Mouse (Mus musculus) liver, embryonic 14.5 days (tissue): ENCODE measurements at regions not wholly inside any gene's neighbourhood (a gene's known extent, or its start where the extent isn't known, plus 50 kb on each side); places are given as distances from the start of the nearest gene placed in this dataset.

Experiments used
- ATAC-seq: fragments of 200-750 bp; cut with Nextera tagmentation; 2 replicates; pipeline ENCODE4 v1.8.0; 2017; ENCODE audit warnings: moderate number of reproducible peaks, mild to moderate bottlenecking, moderate library complexity; ENCODE audit not compliant: insufficient read depth
- DNase-seq, 3 experiments: peaks; one replicate each; pipeline ENCODE4 v3.0.0-alpha.2; 2012 to 2013; ENCODE audit warnings: low read depth in 3 of 3, low spot score in 3 of 3
- H3K27ac ChIP-seq: fragments of 300-500 bp; sonication (generic); 2 replicates; pipeline ENCODE4 v1.5.1; 2014; ENCODE audit warnings: moderate library complexity, mild to moderate bottlenecking, control low read depth, inconsistent platforms
- H3K27me3 ChIP-seq: fragments of 300-500 bp; sonication (generic); 2 replicates; pipeline ENCODE4 v1.6.1; 2014; ENCODE audit warnings: mild to moderate bottlenecking, low read length, moderate library complexity; ENCODE audit not compliant: control insufficient read depth, insufficient read depth
- H3K36me3 ChIP-seq: fragments of 300-500 bp; sonication (generic); replicated peaks from 2 replicates; pipeline ENCODE4 v1.6.1; 2014; ENCODE audit warnings: low read depth; ENCODE audit not compliant: control insufficient read depth, insufficient read depth
- H3K4me1 ChIP-seq, 2 experiments: fragments of 200-500 bp in 1 of 2; fragments of 300-500 bp in 1 of 2; sonication (generic) in 1 of 2; replicated peaks; 2 replicates each; pipeline ENCODE4 v1.6.1; 2012 to 2014; ENCODE audit warnings: antibody characterized with exemption in 1 of 2, inconsistent platforms in 1 of 2, low read length in 1 of 2; ENCODE audit not compliant: control insufficient read depth in 2 of 2, insufficient read depth in 2 of 2
- H3K4me2 ChIP-seq: fragments of 300-500 bp; sonication (generic); 2 replicates; pipeline ENCODE4 v1.6.1; 2014; ENCODE audit warnings: low read depth, mild to moderate bottlenecking, control low read depth, moderate library complexity
- H3K4me3 ChIP-seq, 2 experiments: fragments of 200-500 bp in 1 of 2; fragments of 300-500 bp in 1 of 2; sonication (generic) in 1 of 2; 2 replicates each; pipeline ENCODE4 v1.5.1; 2012 to 2014; ENCODE audit warnings: low read depth in 2 of 2, low read length in 2 of 2, mild to moderate bottlenecking in 2 of 2, control low read depth in 1 of 2, inconsistent platforms in 1 of 2, moderate library complexity in 1 of 2; ENCODE audit not compliant: insufficient read depth in 1 of 2
- H3K9ac ChIP-seq: fragments of 300-500 bp; sonication (generic); replicated peaks from 2 replicates; pipeline ENCODE4 v1.6.1; 2014; ENCODE audit warnings: mild to moderate bottlenecking, control low read depth, moderate library complexity
- H3K9me3 ChIP-seq: fragments of 300-500 bp; sonication (generic); 2 replicates; pipeline ENCODE4 v1.6.1; 2016; ENCODE audit warnings: low read length, mixed read lengths; ENCODE audit not compliant: control insufficient read depth
- CTCF ChIP-seq: IDR thresholded peaks from 2 replicates; pipeline ENCODE4 v1.5.1; 2016; ENCODE audit warnings: antibody characterized with exemption, low read depth, control low read depth
- EP300 ChIP-seq: IDR thresholded peaks from 2 replicates; pipeline ENCODE4 v1.6.1; 2016; ENCODE audit warnings: antibody characterized with exemption, low read depth
- WGBS: fragments of 180-500 bp; shearing (Covaris S2); extraction: QIAGEN DNeasy Blood & Tissue Kit; methylation state at CpG from one replicate; pipeline ENCODE4 v1.1.7; 2014; ENCODE audit not compliant: insufficient replicate concordance; 5-methylcytosine and 5-hydroxymethylcytosine counted together

DNA sequence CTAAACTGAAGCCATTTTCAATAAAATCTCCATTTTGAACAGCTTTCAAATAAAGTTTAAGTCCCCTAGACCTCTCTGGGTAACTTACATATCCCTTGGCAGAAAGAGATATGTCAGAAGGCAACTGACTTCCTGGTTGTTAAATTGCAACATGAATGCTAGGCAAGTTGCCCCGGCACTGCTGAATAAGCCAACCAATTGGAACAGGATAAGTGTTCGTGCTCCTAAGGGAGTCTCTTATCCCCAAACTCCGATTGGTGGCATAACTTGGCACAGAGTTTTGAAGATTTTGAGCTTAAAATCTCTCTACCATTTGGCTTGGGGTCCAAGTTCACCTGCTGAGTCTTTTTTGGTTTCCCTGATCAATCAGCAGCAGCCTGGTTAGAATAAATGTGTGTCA is 147.4 kb downstream of the Plxna1 start:
- Histone ChIP-seq H3K27me3 (no peaks in the 10 kb centered on the region), H3K9me3 (no peaks in the 10 kb centered on the region), H3K4me2 (no peak overlapping the region), H3K4me1 (no peaks in the 10 kb centered on the region), H3K27ac (no peak overlapping the region), H3K9ac (no peak overlapping the region), H3K36me3 (no peaks in the 10 kb centered on the region), H3K4me3 (no peak overlapping the region)
- ATAC-seq (no peak), DNase-seq (no peak)
- WGBS, result 35% methylated on average over 3 of the region's 3 CpGs
- TF ChIP-seq EP300 (no peak), CTCF (no peak)

DNA sequence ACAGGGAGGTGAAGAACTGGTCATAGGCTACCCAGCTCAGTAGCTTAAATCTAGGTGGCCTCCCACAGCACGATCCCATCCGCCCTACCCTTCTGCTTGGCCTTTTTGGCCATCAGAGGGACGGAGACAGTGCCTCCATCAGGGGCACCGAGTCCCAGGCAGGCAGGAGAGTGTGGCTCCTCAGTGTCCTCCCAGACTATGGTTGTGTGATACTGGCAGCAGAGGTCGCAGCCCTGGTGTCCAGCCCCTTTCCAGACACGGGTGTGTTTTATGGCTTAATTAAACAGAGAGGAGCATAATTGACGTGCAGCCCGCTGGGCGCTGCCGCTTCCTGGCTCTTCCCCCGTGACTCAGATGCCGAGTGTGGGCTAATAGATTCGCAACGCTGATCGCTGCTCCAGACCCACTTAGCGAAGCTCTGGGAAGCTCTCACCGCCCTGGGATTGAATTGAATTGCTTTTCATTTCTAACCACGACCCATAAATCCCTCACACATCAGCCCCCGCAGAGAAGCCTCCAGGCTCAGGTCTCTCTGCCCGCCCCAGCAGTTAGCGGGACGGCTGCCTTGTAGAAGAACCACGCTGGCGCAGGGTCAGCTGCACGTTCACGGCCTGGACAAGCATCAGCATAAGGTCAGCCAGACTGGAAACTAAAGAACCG is 126.9 kb downstream of the Plxna1 start:
- TF ChIP-seq EP300 (no peak), CTCF (no peak)
- 27% methylated on average over 27 of the region's 27 CpGs for WGBS
- H3K36me3 ChIP-seq, result no peaks in the 10 kb centered on the region
- no peak overlapping the region for H3K4me3 ChIP-seq
- no peak for DNase-seq
- H3K9me3 ChIP-seq, result no peaks in the 10 kb centered on the region
- H3K4me2 ChIP-seq, result no peak overlapping the region
- no peak for ATAC-seq
- no peaks in the 10 kb centered on the region for H3K4me1 ChIP-seq
- no peak overlapping the region for H3K9ac ChIP-seq
- H3K27me3 ChIP-seq, result no peaks in the 10 kb centered on the region
- no peak overlapping the region for H3K27ac ChIP-seq

DNA sequence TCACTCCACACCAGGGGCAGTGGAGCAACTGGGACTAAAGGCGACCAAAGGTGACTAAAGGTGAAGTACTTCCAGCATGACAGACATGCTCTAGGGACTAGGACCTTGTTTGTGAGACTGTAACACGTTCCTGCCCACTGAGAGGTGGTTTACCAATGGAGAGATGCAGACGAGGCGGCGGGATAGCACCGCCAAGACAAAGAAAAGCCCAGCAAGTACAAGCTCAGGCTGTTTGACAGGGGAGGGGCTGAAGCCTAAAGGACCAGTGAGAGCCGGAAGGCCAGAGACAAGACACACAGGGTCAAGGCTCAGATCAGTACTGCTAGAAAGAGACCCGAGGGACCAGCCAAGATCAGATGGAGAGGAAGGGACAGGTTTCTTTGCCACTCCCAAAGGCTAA is 126.2 kb downstream of the Plxna1 start:
- Histone ChIP-seq H3K9ac (no peak overlapping the region), H3K27me3 (no peaks in the 10 kb centered on the region), H3K9me3 (no peaks in the 10 kb centered on the region), H3K4me3 (no peak overlapping the region), H3K4me2 (no peak overlapping the region), H3K27ac (no peak overlapping the region), H3K36me3 (no peaks in the 10 kb centered on the region), H3K4me1 (no peaks in the 10 kb centered on the region)
- WGBS, result 23% methylated on average over 8 of the region's 8 CpGs
- TF ChIP-seq CTCF (no peak), EP300 (no peak)
- DNase-seq, result no peak
- no peak for ATAC-seq

DNA sequence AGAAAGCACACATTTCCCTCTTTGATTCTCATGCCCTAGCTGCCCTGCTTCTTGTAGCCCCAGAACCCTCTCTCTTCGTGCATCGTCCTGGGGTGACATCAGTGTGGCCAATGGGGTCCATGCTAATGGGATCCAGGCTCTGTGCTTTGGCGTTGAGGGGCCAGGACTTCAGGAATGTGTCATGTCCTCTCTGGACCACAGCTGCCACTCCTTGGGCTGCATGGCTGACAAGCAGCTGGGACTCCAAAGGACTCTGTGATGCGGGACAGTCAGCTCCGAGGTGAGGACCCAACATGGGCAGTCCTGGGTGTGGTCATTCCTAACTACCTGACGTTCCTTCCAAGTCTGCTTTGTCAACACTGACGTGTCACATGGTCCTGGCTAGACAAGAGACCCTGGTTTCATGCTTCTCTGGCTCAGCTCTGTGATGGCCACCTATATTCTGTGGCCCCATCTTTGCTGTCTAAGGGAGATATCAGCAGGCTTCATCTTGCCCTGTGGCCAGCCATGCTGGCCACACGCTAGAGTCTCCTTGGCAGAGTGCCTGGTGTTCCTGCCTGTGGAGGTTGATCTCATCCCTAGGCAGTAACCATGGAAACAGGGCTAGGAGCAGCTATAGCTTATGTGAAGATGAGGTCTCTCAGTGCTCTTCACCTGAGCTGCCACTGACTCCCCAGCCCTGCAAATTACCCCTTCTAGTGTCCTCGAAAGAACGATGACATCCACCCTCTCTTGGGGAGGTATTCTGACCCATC is 125.4 kb downstream of the Plxna1 start:
- Histone ChIP-seq H3K27ac (no peak overlapping the region), H3K4me3 (no peak overlapping the region), H3K27me3 (no peaks in the 10 kb centered on the region), H3K4me2 (no peak overlapping the region), H3K9ac (no peak overlapping the region), H3K4me1 (no peaks in the 10 kb centered on the region), H3K36me3 (no peaks in the 10 kb centered on the region), H3K9me3 (no peaks in the 10 kb centered on the region)
- TF ChIP-seq CTCF, result no peak
- TF ChIP-seq EP300, result no peak
- 59% methylated on average over 10 of the region's 10 CpGs for WGBS
- DNase-seq (no peak), ATAC-seq (no peak)

GRCm38 (mm10) chr6:89238871-89239270 is 123.5 kb downstream of the Plxna1 start:
- DNase-seq (no peak), ATAC-seq (no peak)
- Histone ChIP-seq H3K27me3 (no peaks in the 10 kb centered on the region), H3K4me1 (no peaks in the 10 kb centered on the region), H3K4me3 (no peak overlapping the region), H3K36me3 (no peaks in the 10 kb centered on the region), H3K9ac (no peak overlapping the region), H3K27ac (no peak overlapping the region), H3K9me3 (no peaks in the 10 kb centered on the region), H3K4me2 (no peak overlapping the region)
- 65% methylated on average over 14 of the region's 14 CpGs for WGBS
- no peak for TF ChIP-seq CTCF
